Mouse (Mus musculus): ENCODE data around the gene Cryzl2. TPM values are rescaled to one million over a fixed set of nuclear protein-coding genes. Genes with fewer than 3 reads are reported as not detected.

The Cryzl2 gene
- polyA plus RNA-seq, 1 experiment from 2014 or later: 27.0 TPM

DNA sequence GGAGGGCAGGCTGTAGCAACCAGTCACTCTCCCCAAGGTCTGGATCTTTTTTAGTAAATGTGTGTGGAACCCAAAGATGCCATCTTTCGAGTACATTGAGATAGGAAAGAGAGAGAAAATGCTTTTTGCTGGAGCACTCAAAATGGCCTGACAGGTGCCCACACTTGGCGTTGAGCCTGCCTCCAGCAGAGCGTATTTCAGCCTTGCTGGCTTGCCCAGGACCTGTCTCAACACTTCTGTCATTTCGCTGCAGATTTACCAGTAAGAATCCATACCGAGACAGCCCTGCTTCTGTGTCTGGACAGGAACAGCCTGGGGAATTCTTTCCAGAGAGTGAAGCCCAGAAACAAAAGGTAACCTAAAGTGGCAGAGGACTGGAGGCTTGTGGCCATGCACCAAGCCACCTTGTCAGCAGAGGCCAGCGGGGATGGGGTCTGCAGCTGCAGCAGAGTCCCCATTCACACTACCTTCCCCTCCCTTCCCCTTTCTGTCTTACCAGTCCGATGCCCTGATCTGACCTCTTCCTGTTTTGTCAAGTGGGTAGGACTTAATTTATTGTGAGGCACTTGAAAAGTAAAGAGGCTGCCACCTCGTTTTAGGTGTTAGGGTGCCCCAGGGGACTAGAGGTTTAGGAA is 74.6 kb downstream of the Cryzl2 start:
- 41% methylated on average over 8 of the region's 8 CpGs for WGBS
- H3K4me3 ChIP-seq: no peak overlapping the region
- no peak overlapping the region for H3K4me2 ChIP-seq
- no peaks in the 10 kb centered on the region for H3K9me3 ChIP-seq
- H3K27me3 ChIP-seq (replicated peaks): peaks cover 12% of the 10 kb centered on the region; the same call in 1 of the 2 replicates
- no peak overlapping the region for H3K9ac ChIP-seq
- H3K36me3 ChIP-seq: no peaks in the 10 kb centered on the region
- no peak for ATAC-seq (ENCODE audit: extremely low read depth, insufficient number of reproducible peaks, low FRiP score, low TSS enrichment)
- peaks cover 4% of the 10 kb centered on the region; the same call in 1 of the 2 replicates for H3K4me1 ChIP-seq
- no peak overlapping the region for H3K27ac ChIP-seq (replicated peaks)

GRCm38 (mm10) chr1:157535571-157535970 is 77.2 kb downstream of the Cryzl2 start:
- Histone ChIP-seq H3K9ac (no peak overlapping the region), H3K4me1 (peaks cover 4% of the 10 kb centered on the region; the same call in 1 of the 2 replicates), H3K27ac (replicated peaks) (no peak overlapping the region), H3K27me3 (replicated peaks) (peaks cover 12% of the 10 kb centered on the region; the same call in 1 of the 2 replicates), H3K4me2 (no peak overlapping the region), H3K36me3 (no peaks in the 10 kb centered on the region), H3K9me3 (no peaks in the 10 kb centered on the region), H3K4me3 (no peak overlapping the region)
- WGBS: 67% methylated on average over 1 of the region's 1 CpGs
- ATAC-seq (ENCODE audit: extremely low read depth, insufficient number of reproducible peaks, low FRiP score, low TSS enrichment): no peak

DNA sequence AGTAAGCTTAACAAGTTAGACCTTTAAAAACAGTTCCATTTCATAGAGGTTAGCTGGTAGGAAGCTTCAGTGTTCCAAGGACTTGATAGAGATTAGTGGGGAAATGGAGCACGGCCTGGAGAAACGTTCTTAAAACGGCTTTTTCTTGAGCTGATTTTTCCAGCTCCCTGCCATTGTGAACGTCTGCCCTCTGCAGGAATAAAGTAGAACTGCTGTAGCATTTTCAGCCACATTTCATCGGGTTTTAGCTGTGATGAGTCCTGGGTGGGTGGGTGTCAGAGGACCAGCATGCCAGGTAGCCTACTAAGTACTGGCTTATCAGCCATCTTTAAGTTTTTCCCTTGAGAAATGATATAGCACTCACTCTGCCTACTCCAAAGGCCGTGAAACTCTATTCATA is 78.1 kb downstream of the Cryzl2 start:
- Histone ChIP-seq H3K27me3 (replicated peaks) (peaks cover 10% of the 10 kb centered on the region; the same call in 1 of the 2 replicates), H3K36me3 (no peaks in the 10 kb centered on the region), H3K9ac (no peak overlapping the region), H3K4me2 (peak overlapping the region; percentile 20), H3K4me3 (no peak overlapping the region), H3K4me1 (peaks cover 4% of the 10 kb centered on the region; the same call in 1 of the 2 replicates), H3K9me3 (no peaks in the 10 kb centered on the region), H3K27ac (replicated peaks) (no peak overlapping the region)
- WGBS: 8% methylated on average over 6 of the region's 6 CpGs
- ATAC-seq (ENCODE audit: extremely low read depth, insufficient number of reproducible peaks, low FRiP score, low TSS enrichment): no peak

GRCm38 (mm10) chr1:157537636-157538035 is 79.3 kb downstream of the Cryzl2 start:
- 73% methylated on average over 5 of the region's 5 CpGs for WGBS
- Histone ChIP-seq H3K36me3 (no peaks in the 10 kb centered on the region), H3K27ac (replicated peaks) (no peak overlapping the region), H3K27me3 (replicated peaks) (peaks cover 10% of the 10 kb centered on the region; the same call in 1 of the 2 replicates), H3K9ac (no peak overlapping the region), H3K4me1 (peaks cover 4% of the 10 kb centered on the region; the same call in 1 of the 2 replicates), H3K9me3 (no peaks in the 10 kb centered on the region), H3K4me2 (no peak overlapping the region), H3K4me3 (no peak overlapping the region)
- ATAC-seq (ENCODE audit: extremely low read depth, insufficient number of reproducible peaks, low FRiP score, low TSS enrichment): no peak

Other genes with a start within 250 kb of the Cryzl2 start
- 15.1 and 18.4 TPM in 2 replicates for gene Rasal2, start 46.0 kb upstream of the Cryzl2 start, polyA plus RNA-seq (2015; fragmentation: Nextera tagmentation; extraction: Ambion mirVana)
- 0.93 and 1.2 TPM in 2 replicates for gene Sec16b, start 48.2 kb downstream of the Cryzl2 start, polyA plus RNA-seq (2015; fragmentation: Nextera tagmentation; extraction: Ambion mirVana)

Measured in heart, embryonic 13.5 days (tissue).